Mouse (Mus musculus) G1E (cell line): ENCODE results near the gene Coro1c.

Source experiments
- CTCF ChIP-seq: IDR thresholded peaks from 2 replicates; pipeline ENCODE4 v1.5.1; 2012; ENCODE audit warnings: low read depth, low read length, inconsistent platforms, mixed read lengths
- GATA1 ChIP-seq: IDR thresholded peaks from 2 replicates; pipeline ENCODE4 v1.6.1; 2012; ENCODE audit warnings: borderline replicate concordance, low read length, inconsistent platforms, mixed read lengths

DNA sequence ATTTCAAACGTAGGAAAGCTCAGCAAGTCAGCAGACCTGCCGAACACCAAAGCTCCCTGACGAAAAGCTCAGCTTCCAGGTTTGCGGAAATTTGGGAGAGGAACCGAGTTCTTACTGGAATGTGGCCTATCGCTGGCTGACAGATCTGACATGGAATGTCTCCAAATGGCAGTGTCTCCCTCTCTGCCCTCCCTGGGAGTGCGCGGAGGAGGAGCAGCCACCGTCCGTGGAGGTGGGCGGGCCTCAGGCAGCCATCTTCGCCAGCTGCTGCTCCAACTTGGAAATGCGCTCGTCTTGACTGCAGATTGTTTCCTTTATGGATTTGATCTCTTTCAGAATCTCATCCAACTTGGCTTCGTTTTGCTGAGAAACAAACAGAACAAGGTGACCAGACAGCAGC, 64.5 kb downstream of the Coro1c start:
- no peak for TF ChIP-seq GATA1
- no peak for TF ChIP-seq CTCF
